Mouse (Mus musculus) T-cell, adult 66 days (primary cell): Measurements from ENCODE around the gene Per3. TPM values are rescaled to one million over a fixed set of nuclear protein-coding genes. Genes with fewer than 3 reads are reported as not detected.

Experiments used
- total RNA-seq, 2 experiments: library from RNA; stranded (reverse); gene quantifications; 3 replicates in 1 of 2; 4 replicates in 1 of 2; pipeline ENCODE4 v1.2.4; 2023

Per3 gene
- total RNA-seq: 1 to 10 TPM; 2.0 to 2.8 TPM

GRCm38 (mm10) chr4:151044037-151044943 is at the start of gene Per3:
Gene Per3, minus strand, starts transcription at chr4:151044665.

DNA sequence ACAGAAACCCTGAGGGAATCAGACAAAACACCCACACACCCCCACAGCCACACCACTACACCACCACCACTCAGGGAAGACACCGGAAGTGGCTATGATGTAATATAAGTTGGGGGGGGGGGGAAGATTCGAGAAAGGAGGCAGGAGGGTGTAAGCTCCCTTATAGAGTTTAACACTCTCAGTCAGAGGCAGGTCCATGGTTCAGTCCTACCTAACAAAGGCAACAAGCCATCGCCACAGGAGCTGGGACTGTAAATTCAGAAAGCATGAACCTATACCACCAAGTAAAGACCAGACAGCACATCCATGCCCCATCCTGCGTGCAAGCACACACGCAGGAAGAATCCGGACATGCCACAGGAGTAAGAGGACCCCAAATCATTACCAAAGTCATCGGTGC is 44.8 kb upstream of the Per3 start, which contains the start of gene Gm13090:
Gm13090 (plus strand) TSS at position 301 of the 400 bp plus-strand sequence.

GRCm38 (mm10) chr4:151057347-151058321 is 13.2 kb upstream of the Per3 start, which contains the start of gene Vamp3:
Gene Vamp3, minus strand, starts transcription at chr4:151057963.

GRCm38 (mm10) chr4:150996797-150997196 is 47.7 kb downstream of the Per3 start, which contains the start of gene Uts2:
Gene Uts2, plus strand, starts transcription at chr4:150997097.

Other genes with a start within 250 kb of the Per3 start
- 10 to 100 TPM; 22.8 to 23.3 TPM for gene Errfi1, start 190.7 kb downstream of the Per3 start, total RNA-seq
- gene Park7, start 130.2 kb downstream of the Per3 start, total RNA-seq: 100 to 1,000 TPM; 160 to 177 TPM
- gene Tnfrsf9, start 130.1 kb downstream of the Per3 start, total RNA-seq: 10 to 100 TPM; 13.1 to 23.1 TPM
- gene Uts2, start 47.6 kb downstream of the Per3 start, total RNA-seq: not detected
- gene Vamp3, start 13.3 kb upstream of the Per3 start, total RNA-seq: 10 to 100 TPM; 74.1 to 80.1 TPM
- not detected for gene Gm13090, start 44.9 kb upstream of the Per3 start, total RNA-seq